Mouse (Mus musculus): Measurements from ENCODE around the gene Selenop.

- TF ChIP-seq CTCF (IDR thresholded peaks at IDR 0.05; ENCODE audit: low read depth), result no peak
- TF ChIP-seq EP300 (optimal IDR thresholded peaks at IDR 0.05), result no peak
These were observed 44.6 kb downstream of the Selenop start for GRCm38 (mm10) chr15:3312937-3313336.
